Mouse (Mus musculus) cortical plate, adult 2 months (tissue): ENCODE data around the gene Pcnp.

Experiments
- CTCF ChIP-seq: fragments of 200-500 bp; IDR thresholded peaks from 2 replicates; pipeline ENCODE4 v1.5.1; 2011; ENCODE audit warnings: mild to moderate bottlenecking, control low read depth, low read length; ENCODE audit not compliant: insufficient read depth; ENCODE audit errors: extremely low read depth
- POLR2A ChIP-seq: fragments of 200-500 bp; IDR thresholded peaks from 2 replicates; pipeline ENCODE4 v1.6.1; 2011; ENCODE audit warnings: mild to moderate bottlenecking, low read length, control low read depth; ENCODE audit not compliant: insufficient read depth; ENCODE audit errors: extremely low read depth

- TF ChIP-seq POLR2A (no peak), CTCF (no peak)
Observed at GRCm38 (mm10) chr16:56038090-56038489, 8.6 kb upstream of the Pcnp start.
